Mouse (Mus musculus) bone marrow macrophage, adult 2 months (primary cell): ENCODE measurements around the gene Spint4.

ENCODE experiments used
- CTCF ChIP-seq: IDR thresholded peaks from 2 replicates; pipeline ENCODE4 v1.5.1; 2012; ENCODE audit warnings: low read depth, mild to moderate bottlenecking, low read length, moderate library complexity
- POLR2A ChIP-seq: IDR thresholded peaks from 2 replicates; pipeline ENCODE4 v1.6.1; 2012; ENCODE audit warnings: mild to moderate bottlenecking, low read depth, low read length, borderline replicate concordance

DNA sequence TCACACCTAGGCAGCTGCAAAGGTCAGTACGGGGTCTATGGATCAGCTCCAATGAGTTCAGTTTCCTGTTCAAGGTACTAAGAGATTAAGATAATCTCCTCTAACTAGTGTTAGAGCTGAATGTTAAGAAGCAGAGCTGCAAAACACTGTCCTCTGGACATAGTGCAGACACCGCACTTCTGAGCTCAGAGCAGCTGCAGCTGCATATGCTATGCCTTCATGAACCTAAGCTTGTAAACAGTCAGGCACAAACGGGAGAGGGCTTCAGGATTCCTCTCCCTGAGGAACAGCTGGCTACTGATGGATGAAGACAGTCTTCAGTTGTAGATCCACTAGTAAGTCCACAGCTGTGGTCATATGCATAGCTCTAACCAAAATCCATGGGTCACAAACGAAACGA lies 2.7 kb downstream of the Spint4 start:
- no peak for TF ChIP-seq CTCF
- no peak for TF ChIP-seq POLR2A
